Mouse (Mus musculus) kidney, postnatal 4 days (tissue): ENCODE data around the gene Bmp7.

Source experiments
- DNase-seq, 2 experiments: peaks; one replicate each; pipeline ENCODE4 v3.0.0; 2021; ENCODE audit warnings: mixed read lengths in 2 of 2

Bmp7 gene

DNA sequence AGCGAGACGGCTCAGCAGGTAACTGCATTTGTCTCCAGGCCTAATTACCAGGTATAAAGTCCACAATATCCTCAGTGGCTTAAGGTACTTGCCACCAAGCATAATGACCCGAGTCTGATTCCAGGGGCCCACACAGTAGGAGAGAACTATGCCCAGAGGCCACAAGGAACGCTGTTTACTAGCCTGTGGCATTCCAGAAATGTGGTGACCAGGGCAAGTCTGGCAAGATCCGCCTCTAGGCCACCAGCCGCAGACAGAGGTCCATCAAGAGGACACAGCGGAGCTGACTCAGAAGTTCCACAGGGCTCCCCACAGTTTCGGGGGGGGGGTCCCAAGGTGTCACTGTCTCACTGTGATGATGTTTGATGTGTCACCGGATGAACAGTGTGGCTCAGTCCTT, 34.0 kb downstream of the Bmp7 start:
- DNase-seq: peak; percentile 38 to 68

DNA sequence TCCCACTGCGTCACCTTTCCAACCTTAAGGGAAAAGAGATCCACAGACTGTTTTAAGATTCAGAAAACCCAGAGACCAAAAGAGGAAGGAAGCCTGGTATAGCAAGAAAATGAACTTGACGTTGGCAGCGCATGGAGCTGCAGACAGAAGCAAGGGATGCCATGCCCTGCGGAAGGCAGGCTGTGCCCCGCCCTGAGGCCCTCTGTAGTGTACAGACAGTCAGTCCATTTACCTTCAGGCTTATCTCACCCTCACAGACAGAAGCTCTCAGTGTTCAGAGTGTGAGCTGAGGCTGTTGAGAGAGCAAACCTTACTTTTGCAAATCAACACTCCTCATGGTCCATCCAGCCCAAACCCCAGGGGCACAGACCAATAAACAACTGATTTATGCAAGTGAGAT, 35.1 kb downstream of the Bmp7 start:
- DNase-seq: no peak

GRCm38 (mm10) chr2:172904614-172905013, 35.5 kb downstream of the Bmp7 start:
- no peak for DNase-seq

DNA sequence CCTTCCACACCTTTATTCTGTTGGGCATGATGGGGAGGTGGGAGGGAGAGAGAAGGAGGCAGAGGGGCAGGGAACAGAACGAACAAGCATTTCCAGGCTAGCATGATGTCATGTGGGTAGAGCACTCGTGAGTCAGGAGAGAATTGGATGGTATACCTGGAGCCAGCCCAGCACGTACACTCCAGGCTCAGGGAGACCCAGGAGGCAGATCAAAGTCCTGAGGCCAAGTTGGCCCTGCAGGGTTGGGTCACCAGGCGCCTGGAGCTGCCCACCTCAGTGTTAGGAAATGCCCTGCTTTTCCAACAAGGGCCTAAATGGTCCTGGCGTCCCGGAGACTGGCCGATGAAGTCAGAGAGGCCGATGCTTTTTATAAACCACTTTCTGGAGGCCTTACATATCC, 36.6 kb downstream of the Bmp7 start:
- peak in 1 of 2 experiments; percentile 32 for DNase-seq

DNA sequence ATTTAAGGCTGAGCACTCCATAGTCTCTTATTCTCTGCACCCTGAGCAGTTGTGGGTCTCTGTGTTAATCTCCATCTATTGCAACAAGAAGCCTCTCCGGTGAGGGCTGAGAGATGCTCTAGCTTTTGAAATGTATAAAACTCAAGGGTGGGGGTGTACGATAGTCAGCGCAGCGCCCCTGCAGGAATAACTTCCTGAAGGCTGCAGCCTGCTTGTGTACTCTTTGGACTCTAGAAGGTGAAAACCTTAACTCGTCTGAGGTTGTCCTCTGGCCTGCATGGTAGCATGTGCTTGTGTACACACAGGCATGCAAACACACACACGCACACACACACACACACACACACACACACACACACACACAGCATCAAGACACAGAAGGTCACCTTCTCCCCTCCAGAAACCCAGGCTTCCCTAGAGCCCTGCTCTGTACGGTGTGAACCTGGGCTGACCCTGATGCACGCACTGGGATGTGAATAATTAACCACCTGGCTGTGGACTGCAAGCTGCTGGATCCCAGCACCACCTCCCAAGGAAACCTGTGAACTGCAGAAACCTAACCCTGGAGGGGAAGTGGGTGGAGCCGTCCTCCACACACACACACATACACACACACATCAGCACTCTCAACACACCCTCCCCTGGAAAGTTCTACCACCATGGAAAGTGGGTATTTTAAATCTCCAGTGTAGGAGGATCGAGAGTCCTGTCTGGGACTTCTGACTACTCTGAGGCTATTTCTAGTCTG, 39.0 kb downstream of the Bmp7 start:
- peak; percentile 66 to 82 for DNase-seq

DNA sequence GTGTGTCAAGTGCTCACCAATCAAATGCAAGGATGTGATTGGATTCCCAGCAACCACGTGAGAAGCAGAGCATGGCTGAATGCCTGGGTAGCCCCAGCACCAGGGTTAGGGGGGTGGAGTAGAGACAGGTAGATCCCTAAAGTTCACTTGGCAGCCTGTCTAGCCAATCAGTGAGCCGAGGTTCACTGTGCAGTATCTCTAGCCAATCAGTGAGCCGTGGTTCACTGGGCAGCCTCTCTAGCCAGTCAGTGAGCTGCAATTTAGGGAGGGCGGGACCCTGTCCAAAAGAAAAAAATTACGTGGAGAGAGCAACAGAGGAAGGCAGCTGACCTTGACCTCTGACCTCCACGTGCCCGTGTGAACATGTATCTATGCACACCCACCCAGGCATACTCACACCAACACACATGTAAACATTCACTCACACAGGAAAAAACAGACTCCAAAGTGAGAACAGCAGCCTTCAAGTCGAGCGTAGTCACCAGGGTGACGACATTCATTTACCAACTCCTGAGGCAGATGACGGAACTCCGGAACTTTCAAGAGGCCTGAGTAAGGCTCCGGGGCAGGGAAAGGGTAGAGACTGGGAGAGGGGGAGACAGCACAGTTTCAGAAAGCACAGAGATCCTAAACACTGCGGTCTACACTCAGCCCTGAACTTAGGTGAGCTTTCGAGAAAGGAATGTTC, 50.2 kb downstream of the Bmp7 start:
- DNase-seq: peak; percentile 33 to 56

GRCm38 (mm10) chr2:172889222-172889621, 50.9 kb downstream of the Bmp7 start:
- DNase-seq: peak; percentile 51 to 74

- peak in 1 of 2 experiments; percentile 50 for DNase-seq
These were observed 52.0 kb downstream of the Bmp7 start for GRCm38 (mm10) chr2:172888147-172888546.

DNA sequence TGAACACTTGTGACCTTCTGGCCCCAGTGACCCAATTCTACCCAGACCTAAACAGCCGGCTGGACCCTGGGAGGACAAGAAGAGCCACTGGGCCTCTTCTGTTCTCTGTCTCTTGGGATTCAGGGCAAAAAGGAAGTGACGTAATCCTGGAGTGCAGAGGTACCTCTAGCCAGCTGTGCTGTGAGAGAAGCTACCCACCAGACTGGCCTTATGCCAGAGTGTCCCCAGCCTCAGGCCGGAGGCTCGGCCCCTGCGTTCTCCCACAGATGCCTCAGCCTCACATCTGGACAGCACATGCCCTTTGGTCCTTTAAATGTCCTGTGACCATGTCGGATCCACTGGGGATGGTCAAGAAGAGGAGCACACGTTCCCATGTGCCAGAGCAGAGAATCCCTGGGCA, 54.3 kb downstream of the Bmp7 start:
- DNase-seq: no peak

- no peak for DNase-seq
These were observed 55.5 kb downstream of the Bmp7 start for GRCm38 (mm10) chr2:172884584-172884983.

DNA sequence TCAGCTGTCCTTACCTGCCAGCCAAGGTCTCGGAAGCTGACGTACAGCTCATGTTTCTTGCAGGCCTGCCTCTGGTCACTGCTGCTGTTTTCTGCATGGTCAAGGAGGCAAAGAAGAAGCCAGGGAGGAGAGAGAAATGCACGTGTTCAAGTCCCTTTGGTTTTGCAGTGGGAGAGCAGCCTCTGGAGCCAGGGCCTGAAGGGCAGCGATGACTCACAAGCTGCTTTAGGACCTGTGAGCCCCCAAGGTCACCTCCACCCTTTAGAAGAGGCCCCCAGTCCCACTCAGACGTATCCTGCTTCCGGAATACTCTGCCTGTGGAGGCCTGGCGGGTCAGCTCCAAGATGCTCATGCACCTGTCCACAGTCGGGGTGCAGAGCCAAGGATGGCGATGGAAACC, 64.9 kb downstream of the Bmp7 start:
- no peak for DNase-seq

GRCm38 (mm10) chr2:172866356-172866755, 73.8 kb downstream of the Bmp7 start:
- no peak for DNase-seq

DNA sequence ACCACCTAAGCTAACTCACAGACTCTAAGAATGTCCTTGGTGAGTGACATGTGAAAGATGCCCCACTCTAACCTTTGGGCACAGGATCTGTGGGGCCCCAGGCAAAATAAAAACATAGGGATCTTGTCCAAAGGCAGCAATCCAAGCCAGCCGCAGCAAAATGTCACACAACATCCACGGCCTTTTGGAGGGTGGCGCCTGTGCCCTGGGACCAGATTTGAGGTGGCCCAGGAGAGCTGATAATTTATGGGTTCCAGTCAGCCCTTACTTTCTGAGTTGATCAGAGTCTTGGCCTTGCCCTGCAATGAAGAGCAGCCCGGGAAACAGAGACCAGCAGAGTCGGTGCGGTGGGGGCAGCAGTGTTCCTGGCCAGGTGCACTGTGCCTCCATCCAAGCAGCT, 75.0 kb downstream of the Bmp7 start:
- DNase-seq: no peak

DNA sequence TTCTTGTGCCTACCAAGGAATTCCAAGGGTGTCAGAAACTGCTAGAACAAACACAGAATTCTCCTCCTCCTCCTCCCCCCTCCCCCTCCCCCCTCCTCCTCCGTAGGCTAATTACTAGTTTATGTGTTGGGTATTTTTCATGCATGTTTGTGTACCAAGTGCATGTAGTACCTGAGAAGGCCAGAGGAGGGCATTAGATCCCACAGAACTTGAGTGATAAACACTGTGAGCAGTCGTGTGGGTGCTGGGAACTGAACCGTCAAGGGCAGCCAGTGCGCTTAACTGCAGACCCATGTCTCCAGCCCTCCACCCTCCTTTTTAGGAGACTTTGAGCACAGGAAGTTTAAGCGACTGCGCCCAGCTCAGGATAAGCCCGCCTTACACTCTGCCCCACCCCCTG, 75.6 kb downstream of the Bmp7 start:
- DNase-seq: no peak

- peak; percentile 32 to 50 for DNase-seq
These were observed 76.7 kb downstream of the Bmp7 start for GRCm38 (mm10) chr2:172863469-172863856.

DNA sequence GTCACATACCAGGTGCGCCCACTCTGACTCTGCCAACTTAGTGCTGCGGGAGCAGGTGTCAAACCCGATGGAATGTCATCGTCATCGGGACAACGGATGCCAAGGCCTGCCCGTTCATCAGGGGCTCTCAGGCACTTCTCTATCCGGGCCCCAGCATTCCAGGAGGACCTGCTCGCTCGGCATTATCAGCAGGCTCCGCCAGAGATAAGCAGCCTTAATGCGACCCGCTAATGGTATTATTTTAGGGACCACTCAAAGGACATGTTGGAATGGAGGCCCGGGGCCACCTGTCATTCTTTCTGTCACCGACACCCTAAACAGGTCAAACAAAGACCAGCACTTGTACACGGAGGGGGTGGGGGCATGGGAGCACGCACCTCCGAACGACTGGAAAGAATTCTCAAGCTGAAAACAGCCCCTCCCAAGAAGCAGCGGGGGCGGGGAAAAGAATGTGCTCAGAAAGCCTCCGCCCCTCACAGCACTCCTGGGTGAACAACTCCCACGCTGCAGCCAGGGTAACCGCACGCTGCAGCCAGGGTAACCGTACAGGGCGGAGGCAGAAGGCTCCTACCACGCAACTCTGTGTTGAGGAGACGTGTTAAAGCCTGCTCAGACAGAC, 77.2 kb downstream of the Bmp7 start:
- DNase-seq: peak; percentile 85 to 90

DNA sequence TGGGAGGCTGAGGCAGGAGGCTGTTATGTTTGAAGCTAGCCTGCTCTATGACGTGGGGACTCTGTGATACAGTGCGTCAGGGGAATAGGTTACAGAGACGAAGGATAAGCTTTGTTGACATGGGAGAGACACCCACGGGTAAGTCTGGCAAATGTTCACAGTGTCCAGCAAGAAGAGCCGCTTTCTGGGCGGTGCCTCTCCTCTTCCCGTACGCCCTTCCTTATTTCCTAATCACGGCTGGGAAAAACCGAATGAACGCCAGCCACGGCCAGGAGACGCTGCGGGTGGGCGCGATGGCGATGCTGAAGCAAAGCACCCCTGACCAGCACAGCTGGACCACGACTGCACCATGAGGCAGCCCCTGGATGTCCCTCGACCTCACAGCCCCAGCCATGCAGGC, 77.7 kb downstream of the Bmp7 start:
- no peak for DNase-seq

- DNase-seq: peak in 1 of 2 experiments; percentile 31
These were observed 78.5 kb downstream of the Bmp7 start for GRCm38 (mm10) chr2:172861590-172861989.

GRCm38 (mm10) chr2:172860593-172860992, 79.5 kb downstream of the Bmp7 start:
- no peak for DNase-seq

DNA sequence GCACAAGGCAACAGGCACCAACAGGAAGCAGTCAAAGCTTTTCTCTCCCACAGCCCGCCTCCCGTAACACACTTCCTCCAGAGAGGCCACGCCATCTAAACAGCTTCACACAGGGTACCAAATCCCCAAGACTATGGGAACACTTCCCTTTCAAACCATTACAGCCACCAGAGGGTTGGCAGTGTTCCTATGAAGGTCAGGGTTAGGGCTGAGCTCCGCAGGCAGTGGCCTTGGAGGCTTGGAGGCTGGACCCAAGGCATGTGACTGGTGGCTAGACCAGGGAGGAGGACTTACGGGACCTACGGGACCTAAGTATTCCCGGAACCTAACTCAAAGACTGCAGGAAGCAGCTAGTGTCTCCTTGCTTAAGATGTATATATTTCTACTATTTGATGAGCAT, 80.0 kb downstream of the Bmp7 start:
- DNase-seq: no peak

DNA sequence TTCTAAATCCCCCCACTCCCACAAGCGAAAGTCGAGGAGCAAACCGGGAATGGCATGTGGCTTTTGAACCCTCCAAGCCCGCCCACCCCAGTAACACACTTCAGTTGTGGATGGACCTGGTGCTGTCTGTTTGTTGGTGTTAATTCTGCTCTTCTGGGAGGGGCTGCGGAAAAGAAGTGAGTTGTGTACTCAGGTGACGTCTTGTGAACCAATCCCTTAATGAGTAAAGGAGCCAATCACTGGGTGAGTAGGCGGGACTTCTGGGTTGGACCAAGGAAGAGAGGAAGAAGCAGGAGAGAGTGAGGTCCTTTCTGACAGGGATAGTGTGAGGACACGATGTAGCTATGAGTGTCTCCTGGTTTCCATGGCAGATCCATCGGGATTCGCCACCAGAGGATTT, 83.1 kb downstream of the Bmp7 start:
- no peak for DNase-seq

GRCm38 (mm10) chr2:172856549-172856948, 83.6 kb downstream of the Bmp7 start:
- DNase-seq: no peak

DNA sequence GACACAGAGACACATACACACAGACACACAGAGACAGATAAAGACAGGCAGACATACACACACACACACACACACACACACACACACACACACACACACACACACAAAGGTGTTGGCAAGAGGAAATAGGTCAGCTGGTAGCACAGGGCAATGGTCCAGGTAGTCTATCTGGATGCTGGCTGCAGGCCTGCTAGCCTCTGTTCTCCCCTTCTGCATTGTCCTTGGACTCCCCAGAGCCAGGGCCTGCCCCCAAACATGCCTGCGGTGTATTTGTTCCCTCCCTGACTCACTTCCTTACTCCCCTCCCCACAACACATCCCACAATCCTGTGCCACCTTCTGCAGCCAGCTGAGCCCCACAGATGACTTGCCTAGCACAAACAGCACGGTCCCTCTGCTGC, 86.0 kb downstream of the Bmp7 start:
- DNase-seq: no peak

- no peak for DNase-seq
These were observed 88.3 kb downstream of the Bmp7 start for GRCm38 (mm10) chr2:172851773-172852172.
